Mouse (Mus musculus): ENCODE measurements around the gene Cbx3. TPM values are rescaled to one million over a fixed set of nuclear protein-coding genes. Genes with fewer than 3 reads are reported as not detected.
A peak's percentile ranks its signal among the peaks of the same experiment; 100 is the strongest.

The Cbx3 gene
- total RNA-seq, 4 experiments from 2014 or later: 129 to 143 (median 138) TPM

DNA sequence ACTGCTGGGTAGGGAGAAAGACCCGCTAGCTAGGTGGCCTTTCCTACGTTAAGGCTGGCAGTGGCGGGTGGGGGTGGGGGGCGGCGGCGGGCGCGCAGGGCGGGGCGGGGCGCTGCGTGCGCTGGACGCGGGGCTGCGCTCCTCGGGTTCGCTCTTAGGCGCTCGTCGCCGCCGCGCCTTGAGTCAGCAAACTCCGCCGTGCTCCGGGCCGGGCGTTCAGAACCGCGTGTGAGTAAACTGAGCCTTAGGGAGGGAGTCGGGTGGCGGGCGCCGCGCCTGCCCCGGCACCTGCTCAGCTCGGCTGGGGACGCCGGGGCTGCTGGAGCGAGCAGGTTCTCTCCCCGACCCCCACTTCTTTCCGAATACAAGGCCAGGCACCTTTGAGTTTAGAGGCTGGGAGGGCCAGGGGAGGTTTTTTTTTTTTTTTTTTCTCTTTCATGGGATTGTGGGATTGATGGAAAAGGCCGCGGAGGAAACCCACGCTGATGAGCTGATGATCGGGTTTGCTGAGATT lies 53.7 kb downstream of the Cbx3 start, which contains the start of gene Snx10:
Gene Snx10 (plus strand): TSS at position 95 of the 514 bp plus-strand sequence.
- peak in 1 of 2 experiments; percentile 51 for DNase-seq (ENCODE audit: low spot score in 2 of 2)

DNA sequence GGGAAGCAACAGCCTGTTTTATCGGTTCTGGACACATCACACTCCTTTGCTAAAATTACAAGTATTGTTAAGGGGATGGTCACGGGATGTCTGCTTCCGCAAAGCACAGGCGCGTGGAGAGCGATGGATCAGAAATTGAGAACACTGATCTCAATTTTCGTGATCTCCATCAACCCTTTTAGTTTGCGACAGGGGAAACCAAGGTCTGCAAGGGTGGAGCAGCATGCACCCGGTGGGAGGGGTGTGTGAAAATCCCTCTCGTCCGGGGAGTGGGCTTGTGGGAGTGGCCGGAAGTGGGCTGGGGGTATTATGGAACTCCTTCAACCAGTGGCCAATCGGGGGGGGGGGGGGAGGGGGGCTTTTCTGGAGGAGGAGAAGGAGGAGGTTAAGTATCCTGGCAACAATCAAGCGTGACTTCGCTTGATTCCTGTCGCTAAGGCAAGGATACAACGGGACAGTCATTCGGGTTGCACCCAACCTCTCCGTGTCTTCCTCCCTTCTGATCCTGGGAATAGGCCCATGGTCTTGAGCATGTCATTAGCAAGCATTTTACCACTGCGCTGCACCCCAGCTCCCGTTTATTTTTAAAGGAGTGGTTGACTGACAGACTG lies 54.3 kb downstream of the Cbx3 start:
- DNase-seq (ENCODE audit: low spot score in 2 of 2): peak; percentile 21 to 30

DNA sequence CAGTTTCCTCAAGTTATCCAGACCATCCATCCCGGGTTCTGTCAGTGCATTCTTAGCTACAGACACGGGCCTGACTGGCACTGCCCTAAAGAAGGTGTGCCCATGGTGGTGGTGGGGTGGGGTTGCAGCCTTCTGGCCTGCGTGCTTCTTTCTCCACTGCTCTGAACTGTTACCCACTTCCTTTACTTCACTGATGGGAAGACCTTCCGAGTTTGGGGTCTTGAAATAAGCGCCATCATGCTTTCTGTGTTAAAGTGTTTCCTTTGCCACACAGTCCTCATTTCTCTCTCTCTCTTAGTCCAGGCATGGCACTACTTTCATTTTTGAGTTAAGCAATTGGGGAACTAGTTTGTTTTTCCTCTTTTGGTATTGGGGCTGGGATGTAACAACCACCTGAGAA lies 54.8 kb downstream of the Cbx3 start:
- no peak for DNase-seq (ENCODE audit: low spot score in 2 of 2)

DNA sequence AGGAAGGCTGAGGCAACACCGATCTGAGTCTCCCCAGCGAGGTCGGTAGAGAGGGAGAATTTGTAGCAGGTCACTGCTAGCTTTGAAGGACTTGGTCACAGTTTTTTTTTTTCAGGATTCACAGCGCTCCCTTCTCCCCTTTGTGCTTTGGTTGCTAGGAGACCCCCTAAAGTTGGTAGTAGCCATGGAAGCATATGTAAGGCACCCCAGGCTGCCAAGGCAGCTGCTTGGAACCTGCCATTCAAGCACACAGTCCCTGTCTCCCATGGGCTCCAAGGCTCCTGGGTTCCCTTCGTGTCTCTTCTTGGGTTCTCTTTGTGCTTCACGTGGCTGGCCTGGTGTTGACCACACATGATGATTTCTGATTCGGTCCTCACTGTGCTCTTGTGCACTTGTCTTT lies 59.3 kb downstream of the Cbx3 start:
- DNase-seq (ENCODE audit: low spot score in 2 of 2): no peak

Other genes with a start within 250 kb of the Cbx3 start
- gene Nfe2l3, start 37.7 kb upstream of the Cbx3 start, total RNA-seq (2022): 1 to 10 TPM; 2.8 to 5.2 (median 3.9) TPM
- 100 to 1,000 TPM; 429 to 500 (median 469) TPM for gene Hnrnpa2b1, start 466 bp upstream of the Cbx3 start, total RNA-seq (2022)
- 100 to 1,000 TPM in 3 of 4 experiments, 10 to 100 TPM in 1; 95.0 to 117 (median 110) TPM for gene Snx10, start 53.5 kb downstream of the Cbx3 start, total RNA-seq (2022)